ENCODE assay signal across 19 mouse cellular contexts in genomic region chr9:83276291-83276690, GRCm38 (mm10).
DNase-seq lines count a peak whose midpoint lies in the region; ATAC-seq lines count a peak whose summit lies in the region.
"Had no signal": no experiment of that assay in that cellular context is flagged by ENCODE, and none has a peak within 500 bp of the region (broad histone marks: within the 10 kb centered on the region; RNA-seq: fewer than 3 reads in every experiment).

No protein-coding gene starts in this region.

- H3K36me3 ChIP-seq in heart, embryonic 10.5 days: no peaks in the 10 kb centered on the region
- H3K36me3 ChIP-seq in midbrain, embryonic 11.5 days (ENCODE audit: control insufficient read depth, insufficient read depth, low read length): no peaks in the 10 kb centered on the region
- H3K36me3 ChIP-seq in midbrain, embryonic 10.5 days: no peaks in the 10 kb centered on the region
- H3K36me3 ChIP-seq: G1E had no signal

- no peak overlapping the region for H3K9ac ChIP-seq in midbrain, embryonic 11.5 days (ENCODE audit: low read length)

- WGBS in heart, embryonic 10.5 days: 86% methylated on average over 5 of the region's 5 CpGs
- 79% methylated on average over 5 of the region's 5 CpGs for WGBS in midbrain, embryonic 11.5 days
- 91% methylated on average over 5 of the region's 5 CpGs for WGBS in midbrain, embryonic 10.5 days

- no peaks in the 10 kb centered on the region for H3K27me3 ChIP-seq in heart, embryonic 10.5 days (ENCODE audit: insufficient read depth, poor library complexity, severe bottlenecking)
- no peaks in the 10 kb centered on the region for H3K27me3 ChIP-seq in midbrain, embryonic 11.5 days (ENCODE audit: control insufficient read depth, insufficient read depth, low read length)
- no peaks in the 10 kb centered on the region for H3K27me3 ChIP-seq in midbrain, embryonic 10.5 days (ENCODE audit: low read depth, poor library complexity, severe bottlenecking)
- H3K27me3 ChIP-seq: CH12.LX, Patski had no signal

- H3K4me1 ChIP-seq in heart, embryonic 10.5 days: peaks cover 17% of the 10 kb centered on the region
- H3K4me1 ChIP-seq in midbrain, embryonic 11.5 days (ENCODE audit: control insufficient read depth, insufficient read depth, low read length): no peaks in the 10 kb centered on the region
- H3K4me1 ChIP-seq in midbrain, embryonic 10.5 days: no peaks in the 10 kb centered on the region

- H3K4me2 ChIP-seq in midbrain, embryonic 11.5 days: no peak overlapping the region

- H3K27ac ChIP-seq in heart, embryonic 10.5 days: no peak overlapping the region
- H3K27ac ChIP-seq in midbrain, embryonic 11.5 days (ENCODE audit: low read depth, low read length): no peak overlapping the region
- H3K27ac ChIP-seq in midbrain, embryonic 10.5 days (replicated peaks): no peak overlapping the region

- ATAC-seq in midbrain, embryonic 11.5 days (ENCODE audit: low FRiP score): no peak
- ATAC-seq: activated CD4-positive, CD25-positive, alpha-beta regulatory T cell, adult 4 months; CD4-positive, CD25-positive, alpha-beta regulatory T cell, adult 4 months; Patski had no signal

- intact Hi-C loops in heart, postnatal 14 days (cut with DNase I): no loop called here

- peak; percentile 70 for DNase-seq in heart, embryonic 10.5 days (ENCODE audit: low spot score)
- DNase-seq in heart, postnatal 14 days: no peak
- DNase-seq in midbrain, embryonic 11.5 days (ENCODE audit: low spot score, missing footprints): peak; percentile 56
- DNase-seq in midbrain, embryonic 10.5 days (ENCODE audit: low spot score): no peak
- DNase-seq: adrenal gland, adult 2 months; adrenal gland, adult 8-10 months; adrenal gland, postnatal 10 days; adrenal gland, postnatal 14 days; adrenal gland, postnatal 25 days; adrenal gland, postnatal 36 days; B cell, adult 2 months; cerebellum, adult 11 months; cerebellum, adult 11-12 months; cerebellum, adult 18-20 months had no signal

- no peak overlapping the region for H3K4me3 ChIP-seq in heart, embryonic 10.5 days
- H3K4me3 ChIP-seq in midbrain, embryonic 11.5 days (ENCODE audit: low read depth, low read length): no peak overlapping the region
- H3K4me3 ChIP-seq in midbrain, embryonic 10.5 days: no peak overlapping the region

- no peaks in the 10 kb centered on the region for H3K9me3 ChIP-seq in heart, embryonic 10.5 days
- no peaks in the 10 kb centered on the region for H3K9me3 ChIP-seq in midbrain, embryonic 11.5 days (ENCODE audit: control insufficient read depth, low read length)
- H3K9me3 ChIP-seq in midbrain, embryonic 10.5 days (replicated peaks): no peaks in the 10 kb centered on the region
- H3K9me3 ChIP-seq: G1E had no signal

Comparison
In these comparisons a context has a peak if more than half of its experiments do, and no peak if none do; other contexts are left out.
1. DNase-seq: peak in heart, embryonic 10.5 days (single experiment) and midbrain, embryonic 11.5 days (single experiment); none in heart, postnatal 14 days (0 of 2) and midbrain, embryonic 10.5 days (single experiment).